Mouse (Mus musculus): ENCODE data around the gene 4930469K13Rik.

4930469K13Rik gene

DNA sequence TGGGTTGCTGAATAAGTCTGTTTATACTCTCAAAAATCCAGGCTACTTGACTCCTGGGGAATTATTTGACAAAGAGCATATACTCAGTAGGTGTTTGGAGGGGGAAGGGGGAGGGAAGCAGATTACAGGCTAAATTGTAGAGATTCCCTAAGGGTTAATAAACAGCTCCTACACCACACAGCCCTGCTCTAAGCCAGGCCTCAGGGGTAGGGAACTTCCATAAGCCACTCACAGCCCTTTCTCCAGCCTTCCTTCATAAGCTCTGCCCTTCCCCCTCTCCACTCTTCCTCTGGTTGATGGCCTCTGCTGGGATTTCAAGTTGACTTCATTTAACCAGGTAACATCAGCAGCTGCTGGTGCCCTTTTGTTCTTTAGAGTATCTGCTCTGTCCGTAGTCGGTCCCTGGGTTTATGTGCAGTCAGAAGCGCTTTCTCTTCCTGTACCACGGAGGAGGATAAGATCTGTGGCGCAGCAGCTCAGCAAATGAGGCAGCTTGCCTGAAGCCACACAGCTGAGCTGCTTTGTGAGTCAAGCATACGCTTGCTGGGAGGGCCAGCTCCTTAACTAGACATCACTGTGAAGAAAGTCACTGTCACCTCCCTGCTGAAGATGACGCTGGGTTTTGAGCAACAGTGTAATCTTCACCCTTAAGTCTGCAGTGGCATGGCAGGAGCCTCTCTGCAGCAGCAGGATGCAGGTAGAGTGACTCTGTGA is 159.6 kb downstream of the 4930469K13Rik start:
- DNase-seq (ENCODE audit: low spot score) = no peak

DNA sequence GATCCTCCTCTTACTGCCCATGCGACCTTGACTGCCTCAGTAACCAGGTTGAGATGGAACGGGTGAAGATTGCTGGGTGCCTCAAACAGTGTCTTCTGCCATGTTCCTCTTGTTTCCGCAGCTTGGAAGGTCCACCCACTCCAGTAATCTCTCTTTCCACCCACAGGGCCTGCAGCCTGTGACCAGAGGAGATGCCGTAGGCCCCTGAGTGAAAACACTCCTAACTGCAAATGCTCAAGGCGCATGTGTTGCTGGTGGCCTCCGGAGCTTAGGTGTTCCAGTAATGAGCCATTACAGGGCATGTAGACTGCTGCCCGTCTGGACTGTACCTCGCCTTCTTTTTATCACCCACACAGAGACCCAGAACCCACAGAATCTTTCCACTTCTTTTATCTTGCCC is 160.7 kb downstream of the 4930469K13Rik start:
- DNase-seq (ENCODE audit: low spot score) = no peak

DNA sequence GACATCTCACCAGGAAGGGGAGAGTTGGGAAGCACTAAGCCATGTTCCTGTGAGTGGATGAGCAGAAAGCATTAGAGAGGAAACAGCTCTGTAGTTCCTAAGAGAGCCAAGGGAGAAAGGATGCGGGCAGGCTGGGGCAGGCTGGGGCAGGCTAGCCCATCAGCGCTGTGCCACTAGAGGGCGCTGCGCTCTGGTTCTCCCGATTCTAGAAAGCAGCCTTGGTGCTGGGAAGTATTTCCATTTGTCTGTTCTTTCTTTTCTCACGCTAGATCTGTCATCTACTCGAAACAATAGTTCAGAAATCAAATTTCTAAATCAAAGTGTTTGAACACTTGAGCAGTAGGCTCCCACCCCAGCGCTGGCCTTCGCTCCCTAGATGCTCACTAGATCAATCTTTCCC is 164.1 kb downstream of the 4930469K13Rik start:
- DNase-seq (ENCODE audit: low spot score) = no peak

DNA sequence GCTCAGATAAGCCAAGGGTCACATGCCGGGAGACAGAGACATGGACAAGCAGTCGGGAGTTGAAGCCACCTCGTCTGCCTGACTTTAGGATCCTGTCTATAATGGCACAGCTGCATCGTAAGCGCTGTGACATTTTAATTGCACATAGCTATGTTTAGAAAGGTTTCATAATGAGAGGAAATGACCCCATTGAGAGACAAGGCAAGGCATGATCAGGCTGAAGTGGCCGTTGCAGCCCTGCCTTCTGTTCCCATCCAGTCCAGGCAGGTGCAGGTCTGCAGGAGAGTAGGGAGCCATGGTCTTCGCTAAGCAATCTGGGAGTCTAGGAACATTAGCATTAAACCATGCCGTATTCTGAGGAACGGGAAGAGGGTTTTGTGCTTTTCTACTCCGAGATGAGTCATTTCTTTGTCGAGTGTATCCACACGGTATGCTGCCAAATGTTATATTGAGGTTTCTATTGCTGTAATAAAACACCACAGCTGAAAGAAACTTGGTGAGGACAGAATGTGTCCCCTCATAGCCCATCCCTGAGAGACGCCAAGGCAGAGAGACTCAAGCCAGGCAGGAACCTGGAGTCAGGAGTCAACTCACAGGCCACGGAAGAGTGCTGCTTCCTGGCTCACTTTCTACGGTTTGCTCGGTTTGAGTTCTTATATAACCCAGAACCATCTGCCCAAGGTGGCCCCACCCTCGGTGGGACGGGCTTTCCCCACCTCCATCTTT is 165.8 kb downstream of the 4930469K13Rik start:
- no peak for DNase-seq (ENCODE audit: low spot score)

DNA sequence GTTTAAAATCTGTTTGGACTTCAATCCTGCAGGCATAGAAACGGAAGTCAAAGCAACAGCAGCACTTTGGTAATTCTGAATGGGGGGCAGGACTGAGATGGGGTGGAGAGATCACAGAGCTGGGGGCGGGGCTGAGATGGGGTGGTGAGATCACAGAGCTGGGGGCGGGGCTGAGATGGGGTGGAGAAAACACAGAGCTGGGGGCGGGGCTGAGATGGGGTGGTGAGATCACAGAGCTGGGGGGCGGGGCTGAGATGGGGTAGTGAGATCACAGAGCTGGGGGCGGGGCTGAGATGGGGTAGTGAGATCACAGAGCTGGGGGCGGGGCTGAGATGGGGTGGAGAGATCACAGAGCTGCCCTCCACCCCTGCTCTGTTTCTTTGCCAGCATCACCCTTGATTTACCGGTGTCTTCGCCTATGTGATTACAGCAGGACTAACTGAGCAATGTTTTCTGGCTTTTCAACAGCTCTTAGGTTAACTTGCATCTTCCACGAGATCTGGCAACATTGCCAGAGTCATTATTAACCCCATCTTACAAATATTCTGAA is 166.4 kb downstream of the 4930469K13Rik start:
- no peak for DNase-seq (ENCODE audit: low spot score)

DNA sequence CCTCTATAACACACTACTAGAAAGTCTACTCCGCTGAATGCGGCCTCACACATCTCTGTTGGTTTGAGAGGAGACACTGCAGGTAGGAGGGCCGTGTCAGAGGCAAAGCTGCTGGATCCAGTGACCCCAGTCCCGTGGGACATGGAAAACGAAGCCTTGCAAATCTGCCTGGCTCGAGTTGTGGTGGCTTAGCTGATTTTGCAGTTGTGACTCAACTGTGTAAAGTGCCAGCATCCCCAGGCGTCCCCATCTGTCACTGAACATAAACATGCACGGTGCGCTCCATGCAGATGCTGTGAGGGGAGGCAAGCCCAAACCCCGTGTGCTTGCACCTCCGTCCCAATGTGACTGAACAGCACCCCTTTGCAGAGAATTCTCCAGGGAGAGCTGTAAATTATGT is 168.9 kb downstream of the 4930469K13Rik start:
- DNase-seq (ENCODE audit: low spot score) = no peak

DNA sequence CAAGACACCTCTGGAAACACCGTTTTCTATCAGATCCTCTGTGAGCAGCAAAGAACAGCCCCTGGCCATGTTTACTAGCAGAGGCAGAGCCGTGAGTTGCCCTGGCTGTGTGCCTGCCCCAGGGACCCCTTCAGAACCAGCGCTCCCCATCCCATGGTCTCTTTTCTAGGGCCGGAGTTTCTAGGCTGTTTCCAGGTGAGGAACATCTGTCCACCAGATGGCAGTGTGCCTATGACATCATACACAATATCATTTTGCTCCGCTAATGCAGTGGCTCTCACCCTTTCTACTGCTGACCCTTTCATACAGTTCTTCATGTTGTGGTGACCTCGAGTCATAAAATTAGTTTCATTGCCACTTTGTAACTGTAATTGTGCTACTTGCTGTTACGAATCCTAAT is 169.7 kb downstream of the 4930469K13Rik start:
- DNase-seq (ENCODE audit: low spot score) = no peak

DNA sequence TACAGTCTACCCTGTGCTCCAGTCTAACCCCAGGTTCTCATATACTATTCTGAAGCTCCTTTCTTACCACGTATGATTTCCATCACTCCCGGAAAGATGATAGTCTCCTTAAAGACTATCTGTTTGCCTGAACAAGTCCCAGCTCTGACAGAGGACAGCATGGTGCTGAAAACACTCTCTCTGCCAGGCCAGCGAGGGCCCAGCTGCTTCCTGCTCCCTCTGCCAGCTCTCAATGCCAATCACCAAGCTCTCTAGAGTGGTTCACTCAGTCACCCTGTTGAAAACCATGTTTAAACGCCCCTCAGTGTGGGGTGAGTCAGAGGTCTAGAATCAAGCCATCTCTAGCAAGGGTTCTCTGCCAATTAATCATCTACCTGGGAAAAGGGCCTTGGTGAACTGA is 170.5 kb downstream of the 4930469K13Rik start:
- no peak for DNase-seq (ENCODE audit: low spot score)

DNA sequence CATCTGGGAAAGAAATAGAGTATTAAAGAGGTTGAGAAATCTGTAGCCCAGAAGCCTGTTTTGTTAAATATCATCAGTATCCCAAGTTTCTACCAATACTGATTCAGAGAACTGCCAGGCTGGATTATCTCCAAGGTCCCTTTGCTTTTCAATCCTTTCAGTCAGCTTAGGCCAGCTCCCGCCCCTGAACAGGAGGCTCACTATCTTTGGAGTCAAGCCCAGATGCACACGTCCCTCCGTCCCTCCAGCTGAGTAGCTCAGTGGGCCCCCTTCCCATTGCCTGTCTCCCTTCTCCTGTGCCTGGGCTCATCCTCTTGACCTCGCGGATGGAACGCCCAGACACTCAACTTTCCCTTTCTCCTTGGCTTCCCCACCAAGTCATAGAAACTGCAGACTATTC is 171.0 kb downstream of the 4930469K13Rik start:
- DNase-seq (ENCODE audit: low spot score) = no peak

DNA sequence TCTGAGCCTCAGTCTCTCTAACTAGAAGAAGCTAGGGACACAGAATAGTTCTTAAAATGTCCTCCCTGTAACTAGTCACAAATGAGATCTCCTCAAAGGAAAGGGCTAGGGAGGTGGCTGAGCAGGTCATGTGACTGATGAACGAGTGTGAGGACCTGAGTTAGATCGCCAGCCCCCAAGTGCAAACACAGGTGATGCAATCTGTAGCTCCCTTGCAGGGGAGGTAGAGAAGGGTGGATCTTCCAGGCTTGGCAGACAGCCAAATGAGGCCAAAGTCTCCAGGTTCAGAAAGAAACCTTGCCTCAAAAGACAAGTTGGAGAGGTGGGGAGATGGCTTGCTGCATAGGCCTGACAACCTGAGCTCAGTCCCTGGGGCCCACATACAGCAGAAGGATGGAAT is 171.8 kb downstream of the 4930469K13Rik start:
- DNase-seq (ENCODE audit: low spot score) = no peak

DNA sequence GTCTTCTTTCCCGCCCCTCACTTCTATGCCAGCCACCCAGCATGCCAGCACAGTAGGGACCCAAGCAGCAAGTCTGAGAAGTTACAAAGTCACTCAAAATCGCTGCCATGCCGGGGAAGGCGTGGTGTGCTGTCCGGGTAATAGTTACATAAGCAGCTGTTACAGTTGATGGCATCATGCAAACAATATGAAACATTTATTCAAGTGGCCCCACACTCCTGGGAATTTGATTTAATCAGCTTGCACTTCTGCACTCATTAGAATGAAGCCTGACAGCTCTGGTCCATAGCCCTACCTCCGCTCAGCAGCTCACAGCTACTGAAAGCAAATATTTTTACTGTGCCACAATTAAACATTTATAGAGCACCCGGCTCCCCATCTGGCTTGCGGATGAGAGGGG is 172.6 kb downstream of the 4930469K13Rik start:
- no peak for DNase-seq (ENCODE audit: low spot score)

Data from adipocyte (in vitro differentiated cells).